Mouse (Mus musculus): ENCODE results near the gene Hist1h2be.
A peak's percentile ranks its signal among the peaks of the same experiment; 100 is the strongest.
"Not testable (repeated sequence)": the region's sequence is repeated elsewhere in the genome, so short reads cannot be mapped to it uniquely, and the experiment has no call there.

Hist1h2be gene

GRCm38 (mm10) chr13:23591206-23591605 is 29.7 kb downstream of the Hist1h2be start:
- DNase-seq, result no peak

- DNase-seq, result no peak
Observed at GRCm38 (mm10) chr13:23586940-23587225, 34.0 kb downstream of the Hist1h2be start.

DNA sequence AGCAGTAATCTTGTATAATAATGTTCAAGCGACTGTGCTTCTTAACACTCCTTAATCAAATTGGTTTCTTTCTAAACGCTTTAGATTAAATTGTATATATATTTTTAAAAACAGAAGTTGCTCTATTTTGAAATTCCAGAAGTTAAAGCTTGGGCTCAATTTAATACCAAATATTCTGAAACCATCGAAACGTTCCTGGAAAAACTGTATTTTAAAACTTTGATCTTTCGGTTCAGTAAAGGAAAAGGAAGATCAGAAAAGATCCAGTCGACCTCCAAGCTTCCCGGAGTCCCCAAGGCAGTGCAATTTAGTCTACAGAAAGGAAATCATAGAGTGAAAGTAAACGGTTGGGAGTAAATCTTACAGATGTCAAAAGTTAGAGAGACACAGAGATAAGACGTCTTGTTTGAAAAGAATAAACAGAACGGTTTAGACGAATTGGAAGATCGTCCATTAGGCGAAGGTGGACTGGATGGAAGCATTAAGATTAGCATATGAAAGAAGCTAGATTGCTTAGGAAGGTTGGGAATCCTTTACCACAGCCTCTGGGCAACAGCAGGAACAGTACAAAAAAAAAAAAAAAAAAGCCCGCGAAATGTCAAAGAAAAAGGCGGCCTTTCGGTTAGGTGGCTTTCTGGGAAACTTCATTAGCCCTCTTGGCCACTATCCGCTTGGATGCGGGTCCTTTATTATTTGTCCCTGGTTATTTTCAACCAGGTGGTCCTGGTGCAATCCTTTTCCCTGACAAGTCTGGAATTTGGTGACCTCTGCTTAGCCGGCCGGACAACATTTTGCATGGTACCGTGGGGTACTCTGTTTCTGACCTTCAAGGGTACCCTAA is 34.6 kb downstream of the Hist1h2be start:
- DNase-seq, result no peak

GRCm38 (mm10) chr13:23585442-23586098 is 35.4 kb downstream of the Hist1h2be start:
- peak; percentile 44 to 65 for DNase-seq

DNA sequence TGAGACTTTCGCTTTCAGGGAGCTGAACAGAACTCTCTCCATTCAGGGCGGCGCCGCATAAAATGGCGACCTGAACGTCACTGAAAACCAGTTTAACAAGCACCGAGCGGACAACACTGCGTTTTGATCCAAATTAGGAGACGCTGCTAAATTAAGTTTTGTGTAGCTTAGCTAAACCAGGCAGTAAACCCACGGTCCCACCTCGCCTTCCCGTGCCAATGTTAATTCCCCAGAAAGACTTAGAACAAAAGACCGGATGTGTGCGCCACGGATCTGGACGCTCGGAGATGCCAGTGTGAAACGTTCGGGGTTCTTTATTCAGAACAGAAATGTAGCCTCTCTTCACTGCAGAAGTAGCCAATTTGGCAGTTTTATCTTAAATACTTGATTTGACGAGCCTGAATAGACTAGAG is 35.9 kb downstream of the Hist1h2be start:
- peak; percentile 47 to 57 for DNase-seq

- no peak for DNase-seq
Observed at GRCm38 (mm10) chr13:23584331-23584730, 36.6 kb downstream of the Hist1h2be start.

DNA sequence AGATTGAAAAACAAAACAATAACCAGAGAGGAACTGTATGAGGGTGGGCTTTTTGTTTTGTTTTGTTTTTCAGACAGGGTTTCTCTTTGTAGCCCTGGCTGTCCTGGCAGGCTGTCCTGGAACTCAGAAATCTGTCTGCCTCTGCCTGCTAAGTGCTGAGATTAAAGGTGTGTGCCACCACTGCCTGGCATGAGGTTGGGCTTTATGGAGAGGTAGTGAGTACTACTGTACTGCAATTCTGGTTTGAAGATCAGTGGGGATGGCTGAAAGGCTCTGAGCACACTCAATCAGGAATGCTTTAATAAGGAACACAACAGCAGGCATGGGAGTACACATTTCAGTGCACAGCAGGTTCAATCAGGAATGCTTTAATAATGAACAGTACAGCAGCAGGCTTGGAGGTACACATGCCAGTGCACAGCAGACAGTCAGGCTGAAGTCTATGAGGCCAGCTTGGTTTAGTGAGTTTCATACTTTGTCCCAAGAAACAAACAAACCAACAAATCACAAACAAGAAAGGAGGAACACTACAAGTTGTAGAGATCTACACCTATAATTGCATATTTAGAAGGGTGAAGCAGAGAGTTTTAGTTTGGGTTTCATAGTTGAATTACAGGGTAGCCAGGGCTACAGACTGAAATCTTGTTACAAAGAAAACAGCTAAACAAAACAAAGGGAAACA is 37.4 kb downstream of the Hist1h2be start:
- no peak for DNase-seq

DNA sequence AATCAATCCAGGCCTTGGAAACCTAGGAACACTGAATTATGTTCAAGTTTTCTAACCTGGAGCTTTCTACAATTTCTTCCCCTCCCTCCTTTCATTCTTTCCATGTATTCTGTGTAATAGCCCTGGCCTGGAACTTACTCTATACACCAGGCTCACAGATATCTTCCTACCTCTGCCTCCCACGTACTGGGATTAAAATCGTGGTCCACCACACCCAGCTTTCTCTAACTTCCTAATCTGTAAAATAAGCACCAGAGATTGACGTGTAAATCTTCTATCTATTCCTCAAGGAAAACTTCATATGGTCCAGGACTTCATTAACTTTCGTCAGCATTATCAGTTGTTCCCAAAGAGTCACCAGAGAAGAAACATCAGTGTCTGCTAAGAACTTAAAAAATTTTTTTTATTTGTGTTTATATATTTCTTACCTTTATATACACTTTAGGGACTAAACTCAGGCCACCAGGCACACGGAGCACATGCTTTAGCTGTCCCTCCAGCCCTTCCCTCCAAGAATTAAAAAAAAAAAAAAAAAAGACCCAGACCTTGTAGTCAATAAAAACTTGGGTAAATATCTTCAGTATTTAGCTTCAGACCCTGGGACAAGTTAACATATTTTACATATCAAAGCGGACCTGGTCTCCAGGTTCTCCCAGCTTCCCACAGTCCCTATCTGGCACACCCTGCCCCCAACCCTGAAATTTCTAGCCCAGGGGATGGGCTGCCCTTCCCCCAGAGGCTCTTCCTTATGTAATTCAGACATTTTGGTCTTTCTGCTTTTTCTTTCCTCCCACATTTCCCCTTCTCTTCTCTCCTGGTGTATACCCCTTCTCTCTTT is 38.5 kb downstream of the Hist1h2be start:
- DNase-seq, result no peak

- peak; percentile 88 to 97 for DNase-seq
Observed at GRCm38 (mm10) chr13:23581408-23582218, 39.3 kb downstream of the Hist1h2be start, which contains the start of gene Hist1h4d. TSS of gene Hist1h4d (plus strand) at chr13:23581598.

GRCm38 (mm10) chr13:23577835-23578234 is 43.1 kb downstream of the Hist1h2be start:
- no peak for DNase-seq

GRCm38 (mm10) chr13:23576906-23577639 is 43.9 kb downstream of the Hist1h2be start:
- DNase-seq, result no peak

DNA sequence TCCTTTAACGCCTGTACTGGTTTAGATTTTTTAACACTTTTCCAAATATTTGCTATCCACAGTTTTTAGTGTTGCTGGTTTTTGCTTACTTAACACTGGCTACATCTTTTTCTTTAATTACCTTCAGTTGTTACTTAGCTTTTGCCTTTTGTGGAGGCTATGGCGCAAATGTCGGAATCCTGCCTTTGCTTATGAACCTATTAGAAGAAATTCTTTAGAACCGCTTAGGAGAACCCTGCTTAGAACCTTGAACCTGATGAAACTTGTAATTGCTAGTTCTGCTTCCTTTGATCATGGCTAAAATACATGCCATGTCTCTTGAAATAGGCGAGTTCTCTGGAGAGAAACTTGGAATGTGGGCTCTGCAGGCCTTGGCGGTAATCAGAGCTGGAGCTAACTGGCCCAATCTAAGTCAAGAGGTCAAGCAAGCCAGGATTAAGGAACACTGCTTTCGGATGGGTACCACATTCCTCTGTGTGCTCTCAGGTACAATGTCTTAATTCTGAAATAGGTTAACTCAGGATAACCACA is 44.5 kb downstream of the Hist1h2be start:
- DNase-seq, result no peak

GRCm38 (mm10) chr13:23575864-23576313 is 45.0 kb downstream of the Hist1h2be start:
- not testable (repeated sequence) for DNase-seq

- DNase-seq, result peak in 1 of 2 experiments; percentile 39
Observed at GRCm38 (mm10) chr13:23575271-23575851, 45.6 kb downstream of the Hist1h2be start, which contains the start of gene Hist1h3d. TSS of gene Hist1h3d (plus strand) at chr13:23575763.

DNA sequence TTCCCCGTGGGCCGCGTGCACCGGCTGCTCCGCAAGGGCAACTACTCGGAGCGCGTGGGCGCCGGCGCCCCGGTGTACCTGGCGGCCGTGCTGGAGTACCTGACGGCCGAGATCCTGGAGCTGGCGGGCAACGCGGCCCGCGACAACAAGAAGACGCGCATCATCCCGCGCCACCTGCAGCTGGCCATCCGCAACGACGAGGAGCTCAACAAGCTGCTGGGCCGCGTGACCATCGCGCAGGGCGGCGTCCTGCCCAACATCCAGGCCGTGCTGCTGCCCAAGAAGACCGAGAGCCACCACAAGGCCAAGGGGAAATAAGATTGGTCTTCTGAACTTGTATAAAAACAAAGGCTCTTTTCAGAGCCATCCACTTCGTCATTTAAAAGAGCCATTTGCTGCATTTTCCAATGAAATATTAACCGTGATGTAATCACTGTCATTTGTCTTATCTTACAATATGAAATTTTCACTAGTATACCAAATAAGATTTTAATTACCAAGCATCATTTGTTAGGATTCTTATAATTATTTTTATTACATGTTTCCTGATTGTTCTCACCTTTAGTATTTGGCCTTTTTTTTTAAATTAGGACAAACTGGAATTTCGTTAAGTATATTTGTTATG is 46.3 kb downstream of the Hist1h2be start:
- not testable (repeated sequence) for DNase-seq

GRCm38 (mm10) chr13:23573898-23574524 is 46.9 kb downstream of the Hist1h2be start, which contains the start of the genes Hist1h2bf and Hist1h2ad:
TSS of gene Hist1h2bf (minus strand) at chr13:23574196.
TSS of gene Hist1h2ad (plus strand) at chr13:23574381.
- peak; percentile 67 to 82 for DNase-seq

DNA sequence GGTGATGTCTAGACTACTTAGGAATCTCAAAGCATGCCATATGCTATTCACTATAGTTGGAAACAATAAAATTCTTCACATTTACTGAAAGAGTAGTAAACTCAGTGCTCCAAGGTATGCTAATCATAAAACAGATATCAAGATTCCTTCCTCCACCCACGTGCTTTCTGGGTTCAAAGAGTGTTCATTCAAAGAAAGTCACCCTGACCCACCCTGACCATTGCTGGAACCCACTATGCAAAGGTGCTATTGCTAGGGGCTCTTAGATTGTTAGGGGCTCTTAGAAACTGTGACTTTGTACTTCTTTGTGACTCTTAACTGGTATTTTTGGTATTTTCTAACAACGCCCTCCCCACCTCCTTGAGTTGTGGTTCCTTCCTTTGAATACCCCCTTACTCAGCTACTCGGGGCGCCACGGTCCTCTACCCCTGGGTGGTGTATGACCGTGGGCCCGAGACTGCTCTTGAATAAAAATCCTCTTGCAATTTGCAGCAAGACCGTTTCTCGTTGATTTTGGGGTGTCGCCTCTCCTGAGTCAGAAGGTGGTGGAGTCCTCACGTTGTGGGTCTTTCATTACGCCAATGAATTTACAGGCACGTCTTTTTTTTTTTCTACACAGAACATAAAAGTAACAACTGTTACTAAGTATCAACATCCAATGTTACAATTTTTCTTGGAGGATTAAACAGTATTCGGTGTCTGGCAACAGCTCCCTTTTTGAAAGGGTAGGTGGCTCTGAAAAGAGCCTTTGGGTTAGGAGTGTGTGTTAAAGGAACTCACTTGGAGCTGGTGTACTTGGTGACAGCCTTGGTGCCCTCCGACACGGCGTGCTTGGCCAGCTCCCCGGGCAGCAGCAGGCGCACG is 47.7 kb downstream of the Hist1h2be start:
- DNase-seq, result not testable (repeated sequence)

Measured in cerebellum, postnatal 36 days (tissue).